Mouse (Mus musculus): Measurements from ENCODE around the gene Ccni.

The Ccni gene

GRCm38 (mm10) chr5:93201181-93201580 is 5.1 kb downstream of the Ccni start:
- in situ Hi-C loops (cut with MboI; ENCODE audit: low sequenced_read_pairs) = no loop called here

- in situ Hi-C loops (cut with MboI; ENCODE audit: low sequenced_read_pairs) = no loop called here
These were observed 8.1 kb downstream of the Ccni start for GRCm38 (mm10) chr5:93198232-93198631.

GRCm38 (mm10) chr5:93190428-93190827 is 15.9 kb downstream of the Ccni start:
- in situ Hi-C loops (cut with MboI; ENCODE audit: low sequenced_read_pairs) = no loop called here

GRCm38 (mm10) chr5:93189607-93190006 is 16.7 kb downstream of the Ccni start:
- in situ Hi-C loops (cut with MboI; ENCODE audit: low sequenced_read_pairs) = no loop called here

- in situ Hi-C loops (cut with MboI; ENCODE audit: low sequenced_read_pairs) = no loop called here
These were observed 21.7 kb downstream of the Ccni start for GRCm38 (mm10) chr5:93184548-93184947.

- in situ Hi-C loops (cut with MboI; ENCODE audit: low sequenced_read_pairs) = no loop called here
These were observed 23.0 kb downstream of the Ccni start for GRCm38 (mm10) chr5:93183311-93183710.

- in situ Hi-C loops (cut with MboI; ENCODE audit: low sequenced_read_pairs) = no loop called here
These were observed 26.0 kb downstream of the Ccni start for GRCm38 (mm10) chr5:93180252-93180651.

- in situ Hi-C loops (cut with MboI; ENCODE audit: low sequenced_read_pairs) = no loop called here
These were observed 27.7 kb downstream of the Ccni start for GRCm38 (mm10) chr5:93178616-93179015.

- in situ Hi-C loops (cut with MboI; ENCODE audit: low sequenced_read_pairs) = no loop called here
These were observed 31.6 kb downstream of the Ccni start for GRCm38 (mm10) chr5:93174675-93175074.

- in situ Hi-C loops (cut with MboI; ENCODE audit: low sequenced_read_pairs) = no loop called here
These were observed 33.8 kb downstream of the Ccni start for GRCm38 (mm10) chr5:93172536-93172935.

- in situ Hi-C loops (cut with MboI; ENCODE audit: low sequenced_read_pairs) = no loop called here
These were observed 34.9 kb downstream of the Ccni start for GRCm38 (mm10) chr5:93171420-93171819.

GRCm38 (mm10) chr5:93168654-93169053 is 37.6 kb downstream of the Ccni start:
- in situ Hi-C loops (cut with MboI; ENCODE audit: low sequenced_read_pairs) = loop anchor here (10.0 kb wide), 1 partner anchor 74 kb away; the partner anchor contains the start of gene Sept11

GRCm38 (mm10) chr5:93167919-93168516 is 38.3 kb downstream of the Ccni start:
- in situ Hi-C loops (cut with MboI; ENCODE audit: low sequenced_read_pairs) = loop anchor here (10.0 kb wide), 1 partner anchor 73 kb away; the partner anchor contains the start of gene Sept11

GRCm38 (mm10) chr5:93163541-93163940 is 42.8 kb downstream of the Ccni start:
- in situ Hi-C loops (cut with MboI; ENCODE audit: low sequenced_read_pairs) = loop anchor here (10.0 kb wide), 1 partner anchor 69 kb away; the partner anchor contains the start of gene Sept11

- in situ Hi-C loops (cut with MboI; ENCODE audit: low sequenced_read_pairs) = no loop called here
These were observed 51.9 kb downstream of the Ccni start for GRCm38 (mm10) chr5:93154401-93154800.

GRCm38 (mm10) chr5:93152451-93152850 is 53.8 kb downstream of the Ccni start:
- in situ Hi-C loops (cut with MboI; ENCODE audit: low sequenced_read_pairs) = no loop called here

- in situ Hi-C loops (cut with MboI; ENCODE audit: low sequenced_read_pairs) = no loop called here
These were observed 54.3 kb downstream of the Ccni start for GRCm38 (mm10) chr5:93151985-93152384.

GRCm38 (mm10) chr5:93149969-93150777 is 56.1 kb downstream of the Ccni start:
- in situ Hi-C loops (cut with MboI; ENCODE audit: low sequenced_read_pairs) = no loop called here

GRCm38 (mm10) chr5:93145504-93145903 is 60.8 kb downstream of the Ccni start:
- in situ Hi-C loops (cut with MboI; ENCODE audit: low sequenced_read_pairs) = no loop called here

- in situ Hi-C loops (cut with MboI; ENCODE audit: low sequenced_read_pairs) = no loop called here
These were observed 61.4 kb downstream of the Ccni start for GRCm38 (mm10) chr5:93144874-93145273.

- in situ Hi-C loops (cut with MboI; ENCODE audit: low sequenced_read_pairs) = no loop called here
These were observed 62.8 kb downstream of the Ccni start for GRCm38 (mm10) chr5:93143360-93144091.

Data from CH12F3 (cell line).